Mouse (Mus musculus) B cell, adult 2 months (primary cell): ENCODE measurements around the gene Dis3.

Source experiments
- DNase-seq, 2 experiments: peaks; one replicate each; pipeline ENCODE4 v3.0.0; 2022

The Dis3 gene

DNA sequence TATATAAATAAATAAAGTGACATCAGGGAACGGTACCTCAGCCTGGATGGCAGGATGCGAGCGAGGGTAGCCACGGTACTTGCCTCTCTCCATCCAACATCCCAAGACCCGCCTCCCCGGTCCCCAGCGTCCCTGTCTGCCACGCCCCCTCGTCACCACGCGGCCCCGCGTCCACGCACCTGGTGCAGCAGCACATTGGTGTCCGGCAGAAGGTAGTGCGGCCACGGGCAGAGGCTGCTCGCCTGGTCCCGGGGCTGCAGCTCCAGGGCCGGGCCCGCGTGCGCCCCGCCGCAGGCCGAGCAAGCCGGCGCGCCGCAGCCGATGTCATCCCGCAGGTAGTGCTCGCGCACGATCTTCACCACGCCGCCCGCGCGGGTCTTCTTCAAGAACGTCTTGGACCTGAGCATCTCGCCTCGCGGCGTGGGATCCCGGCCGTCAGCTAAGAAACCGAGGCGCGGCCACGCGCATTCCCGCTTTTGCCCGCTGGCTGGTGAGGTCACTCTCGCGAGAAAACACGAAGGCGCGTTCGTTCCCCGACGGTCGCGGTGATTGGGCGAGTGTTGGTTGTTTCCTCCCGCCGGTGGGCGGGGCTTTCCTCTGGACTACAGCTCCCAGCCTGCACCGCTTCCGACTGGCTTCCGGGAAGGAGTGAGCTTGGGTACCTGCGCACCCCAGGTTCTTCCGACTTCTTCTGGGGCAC, at the start of gene Dis3, which contains the start of gene Pibf1:
Gene Dis3, minus strand, starts transcription at position 504 of the 700 bp plus-strand sequence.
Gene Pibf1, plus strand, starts transcription at position 158 of the 700 bp plus-strand sequence.
- peak; percentile 100 for DNase-seq

DNA sequence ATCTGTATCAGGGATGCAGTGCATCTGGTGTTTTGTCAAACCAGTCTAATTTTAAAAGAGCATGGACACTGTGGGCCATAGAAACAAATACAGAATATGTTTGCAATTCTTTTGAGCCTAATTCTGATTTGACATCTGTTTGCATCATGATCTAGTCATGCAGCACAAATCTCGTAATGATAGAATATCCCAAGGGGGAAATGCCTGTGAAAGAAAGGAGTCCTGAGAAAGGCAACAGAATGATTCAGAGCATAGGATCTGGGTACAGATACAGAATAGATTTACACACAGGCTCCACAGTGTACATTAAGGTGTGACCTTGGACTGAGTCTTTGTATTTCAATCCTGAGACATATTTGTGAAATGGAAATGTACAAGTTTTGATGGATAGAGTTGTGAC, 47.3 kb upstream of the Dis3 start:
- DNase-seq = no peak

DNA sequence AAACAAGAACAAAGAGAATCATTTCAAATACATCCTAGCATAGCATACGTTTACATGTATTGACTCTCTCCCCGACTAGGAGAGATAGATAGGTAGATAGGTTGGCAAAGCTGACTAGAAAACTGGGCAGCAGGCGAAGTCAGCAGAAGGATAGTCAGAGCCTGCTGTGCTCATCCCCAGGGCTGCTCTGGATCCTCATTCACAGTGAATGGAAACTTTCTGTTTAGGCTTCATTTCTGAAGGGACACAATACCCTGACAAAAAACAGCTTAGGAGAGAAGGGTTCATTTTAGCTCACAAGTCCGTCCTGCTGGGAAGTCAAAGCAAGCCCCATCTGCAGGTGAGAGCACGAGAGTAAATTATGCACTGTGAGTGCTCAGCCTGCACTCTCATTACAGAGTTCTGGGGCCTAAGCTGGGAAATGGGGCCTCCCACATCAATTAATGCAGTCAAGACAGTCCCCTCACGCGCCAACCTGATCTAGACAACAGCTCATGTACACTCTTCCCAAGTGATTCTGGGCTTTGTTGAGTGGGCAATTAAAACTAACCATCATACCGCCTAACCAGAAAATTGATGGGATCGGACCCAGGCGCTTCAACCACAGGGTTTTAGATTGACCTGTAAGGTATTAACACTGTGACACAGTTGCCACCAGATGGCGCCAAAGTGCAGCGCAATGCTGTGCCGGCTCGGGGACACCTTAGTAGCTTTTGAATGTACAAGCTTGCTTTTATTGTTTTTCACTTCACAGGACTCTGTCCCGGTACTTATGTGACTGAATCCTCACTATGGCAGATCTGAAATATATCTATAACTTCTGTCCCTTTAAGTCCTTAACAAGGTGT, 42.4 kb upstream of the Dis3 start:
- peak; percentile 77 to 78 for DNase-seq

DNA sequence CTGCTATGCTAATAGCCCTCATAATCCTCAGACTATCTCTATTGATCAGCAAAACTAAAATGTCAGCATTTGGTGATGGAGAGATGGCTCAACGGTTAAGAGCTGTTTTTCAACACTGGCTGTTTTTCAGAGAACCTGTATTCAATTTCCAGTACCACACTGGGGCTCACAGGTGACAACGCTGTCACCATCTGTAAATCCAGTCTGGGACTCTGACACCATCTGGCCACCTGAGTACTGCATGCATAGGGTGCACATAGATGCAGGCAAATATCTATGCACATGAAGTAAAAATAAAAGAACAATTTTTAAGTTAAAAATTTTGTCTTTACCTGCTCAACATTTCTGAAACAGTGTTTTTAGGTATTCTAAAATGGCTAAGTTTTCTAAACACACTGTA, 40.5 kb upstream of the Dis3 start:
- no peak for DNase-seq

DNA sequence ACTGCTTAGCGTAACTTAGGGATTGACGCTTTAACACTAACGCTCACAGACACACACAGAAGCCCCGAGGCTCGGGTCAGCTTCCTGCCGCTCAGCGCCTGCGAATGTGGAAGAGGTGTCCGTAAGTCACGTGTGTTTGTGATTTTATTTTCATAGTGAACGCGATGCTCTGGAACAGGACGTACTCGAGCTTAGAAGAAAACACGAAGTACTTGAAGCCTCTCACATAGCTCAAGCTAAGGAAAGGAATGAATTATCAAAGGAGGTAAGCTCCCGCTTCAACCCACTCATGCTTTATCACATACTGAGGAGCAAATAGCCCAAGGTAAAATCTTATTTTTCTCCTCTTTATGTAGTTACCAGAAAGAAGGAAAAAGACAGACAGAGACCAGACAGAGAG, 36.7 kb upstream of the Dis3 start:
- DNase-seq = no peak

DNA sequence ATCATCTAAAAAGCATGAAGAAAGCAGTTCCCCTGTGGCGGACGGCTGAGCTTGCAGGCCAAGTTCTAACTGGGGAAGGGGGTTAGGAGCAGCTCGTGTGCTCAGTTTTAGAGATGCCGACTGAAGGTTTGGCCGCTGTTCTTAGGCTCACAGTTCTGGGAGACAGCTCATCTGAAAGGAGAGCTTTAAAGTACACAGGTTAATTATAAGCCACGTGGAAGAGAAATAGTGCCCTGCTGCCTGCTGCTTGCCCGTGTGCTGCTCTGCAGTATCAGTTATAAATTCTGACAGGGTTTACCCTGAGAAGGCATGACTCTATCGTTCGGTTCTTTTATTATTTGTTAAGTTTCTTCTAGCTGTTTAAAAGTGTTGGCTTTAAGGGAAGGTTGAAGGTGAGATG, 36.2 kb upstream of the Dis3 start:
- no peak for DNase-seq

DNA sequence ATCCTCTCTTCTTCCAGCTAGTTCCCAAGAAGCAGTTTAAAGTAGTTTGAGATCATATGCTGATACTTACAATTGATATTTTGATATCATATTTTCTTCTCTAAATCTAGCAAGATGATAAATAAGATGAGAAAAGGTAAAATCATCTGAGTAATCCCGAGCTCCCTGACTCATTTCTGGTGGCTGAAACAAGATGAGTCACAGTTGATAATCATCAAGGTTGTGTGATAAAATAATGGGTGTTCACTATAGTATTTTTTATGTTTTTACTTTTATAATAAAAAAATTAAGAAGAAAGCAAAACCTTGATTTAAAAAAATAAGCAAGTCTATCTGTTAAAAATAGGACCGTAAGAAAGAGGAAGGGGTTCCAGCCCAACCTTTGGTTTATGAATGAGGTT, 34.5 kb upstream of the Dis3 start:
- DNase-seq = no peak

DNA sequence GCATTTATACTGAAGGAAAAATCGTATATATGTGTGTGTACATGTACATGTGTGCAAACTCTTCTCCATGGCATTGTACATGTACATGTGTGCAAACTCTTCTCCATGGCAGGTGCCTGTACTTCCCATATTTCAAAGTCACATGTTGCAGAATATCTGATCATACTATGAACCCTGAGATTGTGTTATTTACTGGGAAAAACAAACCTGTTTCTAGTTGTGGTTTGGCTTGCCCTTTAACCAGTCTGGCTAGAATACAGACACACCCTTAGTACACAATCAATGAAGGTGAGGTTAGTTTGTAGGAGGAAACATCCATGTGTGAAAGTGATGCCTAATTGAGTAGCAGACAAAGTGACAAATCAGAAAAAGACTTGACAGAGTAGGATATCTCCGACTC, 29.5 kb upstream of the Dis3 start:
- DNase-seq = no peak

DNA sequence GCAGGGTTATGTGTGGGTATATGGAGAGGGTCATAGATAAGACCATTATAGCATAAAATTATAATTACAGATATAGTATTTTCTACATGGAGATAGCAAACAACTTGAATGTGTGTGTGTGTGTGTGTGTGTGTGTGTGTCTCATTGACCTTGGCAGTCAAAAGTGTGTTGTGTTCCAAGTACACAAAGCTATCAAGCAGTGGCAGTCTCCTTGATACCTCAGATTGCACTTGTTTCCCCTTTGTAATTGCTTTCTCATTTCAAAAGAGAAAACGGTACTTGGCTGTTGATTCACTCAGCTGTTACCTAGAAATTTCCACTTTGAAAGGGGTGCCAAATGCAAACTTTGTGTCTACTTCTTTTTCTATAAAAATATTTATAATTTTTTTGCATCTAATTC, 27.9 kb upstream of the Dis3 start:
- no peak for DNase-seq

DNA sequence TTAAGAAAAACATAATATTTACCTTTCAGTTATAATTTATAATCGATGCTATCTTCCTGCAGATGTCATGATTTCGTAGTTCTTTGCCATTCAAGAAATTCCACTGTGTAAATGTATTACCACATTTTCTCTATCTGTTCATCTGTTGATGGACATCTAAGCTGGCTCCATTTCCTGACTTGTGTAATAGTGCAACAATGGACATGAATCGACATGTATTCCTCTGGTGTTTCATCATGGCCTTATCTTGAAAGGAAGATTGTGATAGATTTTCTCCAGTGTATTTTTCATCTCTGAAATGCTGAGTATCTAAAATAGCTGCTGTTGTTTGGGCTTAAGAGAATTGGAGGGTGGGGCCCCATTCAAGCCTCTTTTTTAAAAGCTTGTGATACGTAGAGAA, 27.1 kb upstream of the Dis3 start:
- DNase-seq = no peak

DNA sequence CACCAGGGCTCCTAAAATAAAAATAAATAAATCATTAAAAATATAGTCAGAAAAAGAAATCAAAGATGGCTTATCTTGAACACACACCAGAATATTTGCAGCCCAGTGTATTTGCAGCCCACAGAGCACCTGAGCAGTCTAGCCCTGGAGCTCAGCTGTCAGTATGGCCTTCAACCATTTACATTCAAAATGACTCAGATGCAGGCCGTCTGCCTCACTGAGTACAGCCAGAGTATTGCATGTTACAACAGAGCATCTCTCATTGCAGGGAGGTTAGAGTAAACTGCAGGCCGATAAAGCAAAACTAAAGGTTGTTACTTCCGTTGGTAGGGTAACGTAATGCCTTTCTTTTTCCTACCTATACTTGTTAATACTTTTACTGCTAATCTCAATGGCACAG, 24.5 kb upstream of the Dis3 start:
- no peak for DNase-seq

DNA sequence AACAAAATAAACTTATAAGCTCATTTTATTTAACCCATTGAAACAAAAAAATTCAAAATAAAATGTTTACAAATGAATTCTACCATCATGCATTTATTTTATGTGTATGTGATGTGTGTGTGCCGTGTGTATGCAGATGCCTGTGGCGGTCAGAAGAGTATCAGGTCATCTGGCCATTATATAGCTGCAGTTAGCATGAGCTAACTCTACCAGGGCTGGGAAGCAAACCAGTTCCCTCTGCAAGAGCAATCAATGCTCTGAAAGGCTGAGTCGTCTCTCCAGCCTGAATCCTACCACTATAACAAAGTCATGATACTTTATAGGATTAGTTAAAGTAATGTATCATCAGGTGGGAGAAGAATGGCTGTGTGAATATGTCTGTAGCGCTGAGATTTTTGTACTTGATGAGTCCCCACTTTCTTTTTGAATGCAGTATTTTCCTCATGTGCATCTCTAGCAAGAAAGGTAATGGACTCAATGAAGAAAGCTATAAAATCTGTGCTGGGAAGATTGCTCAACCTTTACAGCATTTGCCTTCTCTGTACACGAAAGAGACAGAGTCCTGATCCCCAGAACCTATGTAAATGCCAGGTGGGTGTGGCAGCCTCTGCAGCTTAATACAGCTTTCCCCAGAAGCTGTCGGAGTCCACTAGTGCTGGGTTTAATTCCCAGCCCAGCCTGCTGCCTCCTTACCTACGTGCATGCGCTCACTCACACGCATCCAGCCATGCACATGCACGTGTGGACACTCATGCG, 22.2 kb upstream of the Dis3 start:
- no peak for DNase-seq

DNA sequence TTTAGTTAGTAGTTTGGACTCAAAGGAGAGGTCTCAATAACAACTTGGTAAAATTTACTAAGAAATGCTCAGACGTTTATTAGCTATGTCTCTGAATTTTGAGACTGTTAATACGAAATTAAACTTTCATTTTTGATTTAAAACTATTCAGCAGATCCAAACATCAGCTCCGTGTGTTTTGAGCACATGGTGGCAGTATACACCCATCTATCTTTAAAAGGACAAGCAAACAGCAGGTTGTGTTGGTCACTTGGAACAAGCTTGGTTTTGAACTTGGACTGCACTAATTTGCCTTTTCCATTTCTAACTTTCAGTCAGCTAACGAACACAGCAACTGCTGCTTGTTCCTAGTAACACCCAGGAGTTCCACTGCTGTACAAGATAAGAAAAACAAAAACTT, 18.0 kb upstream of the Dis3 start:
- no peak for DNase-seq

DNA sequence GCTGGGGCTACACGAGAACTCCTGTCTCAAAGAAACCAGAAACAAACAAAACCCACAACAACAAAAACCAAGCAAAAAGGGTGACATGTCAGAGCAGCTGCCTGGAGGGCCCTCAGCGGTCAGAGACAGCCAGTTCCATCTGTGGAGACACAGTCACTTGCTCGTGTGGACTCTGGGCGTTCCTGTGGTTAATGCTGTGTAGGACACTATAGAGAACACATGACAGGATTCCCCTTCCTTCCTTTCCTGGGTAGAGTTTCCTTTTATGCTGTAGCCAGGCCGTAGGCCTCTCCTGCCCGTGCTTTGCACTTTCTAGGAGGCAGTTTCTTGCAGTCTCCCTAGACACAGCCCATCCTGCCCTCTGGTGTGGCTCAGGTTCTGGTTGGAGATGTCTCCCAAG, 9.2 kb upstream of the Dis3 start:
- no peak for DNase-seq

DNA sequence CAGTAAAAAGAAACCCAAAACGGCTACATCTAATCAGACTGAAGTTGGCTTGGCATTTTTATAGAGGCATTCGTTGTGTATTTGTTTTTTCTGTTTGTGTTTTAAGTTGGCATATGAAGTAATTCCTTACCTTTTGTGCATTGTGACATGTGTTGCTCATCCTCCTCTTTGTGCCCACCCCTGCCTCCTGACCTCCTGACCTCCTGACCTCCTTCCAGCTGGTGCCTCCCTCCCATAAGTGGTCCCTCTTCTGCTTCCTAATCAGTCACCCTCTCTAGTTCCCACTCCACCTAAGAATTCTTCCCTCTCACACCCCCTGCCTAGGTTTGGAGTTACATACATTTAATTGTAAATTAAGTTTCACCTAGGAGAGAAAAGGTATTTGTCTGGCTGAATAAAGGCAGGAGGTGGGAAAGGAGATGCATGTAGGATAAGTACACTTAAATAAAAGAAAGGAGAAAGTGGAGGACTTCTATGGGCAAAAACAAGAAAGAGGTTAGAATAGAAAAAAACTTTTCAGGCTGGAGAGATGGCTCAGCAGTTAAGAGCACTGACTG, 8.1 kb upstream of the Dis3 start:
- DNase-seq = no peak

DNA sequence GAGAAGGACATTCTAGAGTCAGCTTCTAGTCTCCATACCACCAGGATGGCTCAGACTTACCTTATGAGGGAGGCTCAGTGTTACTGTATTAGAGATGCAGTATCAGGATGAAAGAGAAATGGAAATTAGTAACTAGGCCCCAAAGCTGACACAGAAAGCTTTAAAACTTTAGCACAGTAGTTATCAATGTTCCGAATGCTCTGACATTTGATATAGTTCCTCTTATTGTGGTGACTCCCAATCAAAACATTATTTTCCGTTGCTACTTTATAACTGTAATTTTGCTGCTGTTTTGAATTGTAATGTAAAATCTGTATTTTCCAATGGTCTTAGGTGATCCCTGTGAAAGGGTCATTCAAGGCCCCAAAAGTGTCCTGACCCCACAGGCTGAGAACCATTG, 7.1 kb upstream of the Dis3 start:
- no peak for DNase-seq

DNA sequence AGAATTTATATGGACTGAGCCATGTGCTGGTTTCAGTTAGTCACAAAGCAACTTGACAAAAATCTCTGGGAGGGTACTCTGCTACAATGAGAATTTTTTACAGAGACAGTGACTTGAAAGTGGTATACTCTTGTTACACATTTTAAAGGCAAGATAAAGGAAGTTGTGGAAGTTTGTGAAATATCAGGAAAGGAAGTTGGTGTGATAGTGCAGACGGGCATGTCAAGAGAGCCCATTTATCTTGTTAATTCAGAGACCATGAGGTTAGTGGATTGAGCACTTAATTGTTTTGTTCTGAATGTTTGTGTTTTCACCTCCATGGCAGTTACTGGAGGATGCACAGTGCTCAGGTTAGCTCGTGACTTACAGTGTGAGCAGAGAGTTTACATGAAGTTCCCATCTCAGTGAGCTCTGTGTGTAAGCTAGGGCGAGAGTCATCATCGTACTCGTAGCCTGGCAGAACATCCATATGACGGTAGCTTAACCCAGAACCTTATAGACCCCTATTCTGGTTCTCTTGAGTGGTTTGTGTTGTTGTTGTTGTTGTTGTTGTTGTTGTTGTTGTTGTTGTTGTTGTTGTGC, 5.1 kb upstream of the Dis3 start:
- DNase-seq = no peak

DNA sequence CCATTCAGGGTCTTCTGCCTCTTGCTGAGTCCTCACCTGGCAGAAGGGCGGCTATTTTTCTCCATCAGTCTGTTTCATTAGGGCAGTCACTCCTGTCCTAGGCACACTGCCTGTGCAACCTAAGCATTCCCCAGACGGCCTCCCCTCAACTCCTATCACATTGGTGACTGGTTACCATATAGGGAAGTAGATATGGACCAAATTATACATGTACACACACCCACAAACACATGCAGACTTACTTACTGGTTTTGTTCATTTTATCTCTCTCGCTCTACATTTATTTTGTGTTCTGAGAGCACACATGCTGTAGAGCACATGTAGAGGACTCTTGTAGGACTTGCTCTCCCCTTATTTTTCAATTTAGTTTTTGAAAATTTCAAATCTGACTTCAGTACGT, 3.5 kb upstream of the Dis3 start:
- no peak for DNase-seq

DNA sequence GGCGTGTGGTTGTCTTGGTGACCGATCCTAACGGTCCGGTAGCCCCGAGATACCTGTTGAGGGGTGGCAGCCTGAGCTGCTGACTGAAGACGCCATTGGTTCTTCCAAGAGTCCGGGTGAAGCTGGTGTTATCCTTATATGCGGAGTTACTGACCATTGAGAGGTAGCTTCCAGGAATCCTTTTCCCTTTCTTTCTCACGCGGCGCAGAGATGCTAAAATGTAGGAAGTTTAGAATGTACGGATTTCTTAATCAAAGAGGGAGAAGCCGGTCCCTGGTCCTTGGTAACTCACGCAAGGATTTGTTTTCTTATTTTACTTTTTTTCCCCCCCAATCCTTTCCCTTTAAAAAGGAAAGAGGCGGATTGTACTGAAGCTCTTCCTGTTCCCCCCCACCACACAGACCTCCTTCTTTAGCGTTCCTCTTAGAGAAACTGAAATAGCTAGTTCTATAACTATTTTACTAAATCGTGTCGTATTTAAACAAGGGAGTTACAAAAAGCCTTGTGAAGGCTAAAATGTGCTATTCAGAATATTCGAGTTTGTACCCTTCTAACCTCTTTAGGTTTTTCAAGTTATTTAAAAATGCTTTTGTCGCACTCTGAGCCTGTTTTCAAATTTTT, 507 bp upstream of the Dis3 start:
- DNase-seq = no peak

DNA sequence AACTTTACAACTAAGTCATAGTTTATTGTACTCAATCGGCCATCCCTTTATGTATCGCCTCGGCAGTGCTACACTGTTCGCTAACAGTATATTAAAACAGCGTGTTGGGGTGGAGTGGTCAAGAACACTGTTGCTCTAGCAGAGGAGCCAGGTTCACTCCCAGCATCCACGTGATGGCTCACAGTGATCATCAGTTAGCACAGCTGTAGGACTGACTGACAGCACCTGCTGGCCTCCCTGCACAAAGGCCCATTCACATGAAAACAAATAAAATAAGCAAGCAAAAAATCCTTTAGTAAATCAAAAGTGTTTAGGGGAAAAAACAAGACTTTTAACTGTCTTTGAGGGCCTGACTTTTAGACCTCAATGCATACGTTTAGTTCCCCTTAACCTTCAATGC, 10.6 kb downstream of the Dis3 start:
- no peak for DNase-seq

DNA sequence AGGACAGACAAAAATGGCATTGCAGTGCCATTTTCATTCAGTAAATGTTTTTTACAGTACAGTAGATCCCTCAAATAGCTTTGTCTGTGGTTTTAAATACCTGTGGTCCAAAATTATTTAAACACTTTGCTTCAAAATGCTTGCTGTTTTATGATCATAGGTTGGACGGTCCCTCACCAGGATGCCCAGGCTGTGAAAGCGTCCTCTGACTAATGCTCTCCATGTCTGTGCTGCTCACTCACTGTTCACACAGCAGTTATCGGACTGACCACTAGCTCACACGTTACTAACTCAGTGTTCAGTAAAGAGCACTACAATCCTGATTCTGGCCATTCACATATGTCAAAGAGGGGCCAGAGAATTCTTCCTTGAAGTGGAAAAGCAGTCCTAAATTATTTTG, 28.4 kb downstream of the Dis3 start:
- DNase-seq = no peak

DNA sequence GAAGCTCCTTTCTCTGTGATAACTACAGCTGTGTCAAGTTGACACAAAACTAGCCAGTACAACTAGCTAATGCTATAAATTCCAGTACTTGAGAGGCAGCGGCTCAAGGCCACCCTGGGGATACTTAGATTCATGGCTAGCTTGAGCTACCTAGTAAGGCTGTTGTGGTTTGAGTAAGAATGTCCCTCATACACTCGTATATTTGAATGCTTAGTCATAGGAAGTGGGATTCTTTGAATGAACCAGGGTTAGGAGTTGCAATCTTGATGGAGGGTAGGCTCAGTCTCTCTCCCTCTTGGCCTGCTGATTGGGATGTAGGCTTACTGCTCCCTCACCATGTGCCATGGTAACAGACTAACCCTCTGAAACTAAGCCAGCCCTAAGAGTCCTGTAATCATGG, 36.5 kb downstream of the Dis3 start:
- DNase-seq = no peak

DNA sequence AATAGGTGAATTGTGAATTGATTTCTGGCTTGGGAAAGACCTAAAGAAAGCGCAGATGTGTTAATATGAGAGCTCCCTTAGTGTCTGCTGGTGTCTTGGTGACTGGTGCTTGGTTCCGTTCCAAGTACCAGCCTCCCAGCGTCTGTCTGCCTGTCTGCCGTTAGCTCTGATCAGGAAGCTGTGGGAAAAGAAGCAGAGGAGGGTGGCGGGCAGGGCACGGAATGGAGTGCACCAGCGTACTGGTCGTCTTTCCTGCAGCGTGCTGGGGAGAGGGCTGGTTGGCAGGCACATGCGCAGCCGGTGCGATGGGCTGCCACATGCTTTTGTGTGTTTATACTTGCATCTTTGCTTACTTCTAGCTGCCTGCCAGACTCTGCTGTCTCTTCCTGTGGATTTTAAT, 39.0 kb downstream of the Dis3 start:
- no peak for DNase-seq
